Mouse (Mus musculus) lung, embryonic 15.5 days (tissue): ENCODE measurements around the gene Mgat3. TPM values are rescaled to one million over a fixed set of nuclear protein-coding genes. Genes with fewer than 3 reads are reported as not detected.

Experiments used
- ATAC-seq: fragments of 200-750 bp; cut with Nextera tagmentation; 2 replicates; pipeline ENCODE4 v1.8.0; 2017; ENCODE audit warnings: moderate number of reproducible peaks, borderline replicate concordance; ENCODE audit not compliant: low FRiP score, low TSS enrichment; ENCODE audit errors: extremely low read depth
- H3K27ac ChIP-seq: fragments of 300-500 bp; sonication (generic); 2 replicates; pipeline ENCODE4 v1.5.1; 2015; ENCODE audit warnings: moderate library complexity, mild to moderate bottlenecking, inconsistent platforms
- H3K27me3 ChIP-seq: fragments of 300-500 bp; sonication (generic); 2 replicates; pipeline ENCODE4 v1.6.1; 2015; ENCODE audit warnings: inconsistent platforms
- H3K36me3 ChIP-seq: fragments of 300-500 bp; sonication (generic); 2 replicates; pipeline ENCODE4 v1.6.1; 2015; ENCODE audit warnings: inconsistent platforms
- H3K4me1 ChIP-seq: fragments of 300-500 bp; sonication (generic); 2 replicates; pipeline ENCODE4 v1.6.1; 2015; ENCODE audit warnings: inconsistent platforms
- H3K4me2 ChIP-seq: fragments of 300-500 bp; sonication (generic); 2 replicates; pipeline ENCODE4 v1.6.1; 2015; ENCODE audit warnings: inconsistent platforms, mild to moderate bottlenecking, moderate library complexity
- H3K4me3 ChIP-seq: fragments of 300-500 bp; sonication (generic); 2 replicates; pipeline ENCODE4 v1.5.1; 2015; ENCODE audit warnings: mild to moderate bottlenecking, inconsistent platforms
- H3K9ac ChIP-seq: fragments of 300-500 bp; sonication (generic); 2 replicates; pipeline ENCODE4 v1.6.1; 2015; ENCODE audit warnings: inconsistent platforms
- H3K9me3 ChIP-seq: fragments of 300-500 bp; sonication (generic); 2 replicates; pipeline ENCODE4 v1.6.1; 2016; ENCODE audit warnings: inconsistent platforms
- WGBS: fragments of 180-500 bp; shearing (Covaris S2); methylation state at CpG from one replicate; pipeline ENCODE4 v1.1.7; 2015; 5-methylcytosine and 5-hydroxymethylcytosine counted together
- polyA plus RNA-seq: library from polyadenylated mRNA; unstranded; fragments of >200 nt; fragmentation: Nextera tagmentation; extraction: Ambion mirVana; gene quantifications from 2 replicates; pipeline ENCODE4 v1.2.1, GENCODE M21; 2015

The Mgat3 gene
- polyA plus RNA-seq, 1 experiment from 2014 or later = 5.2 TPM

GRCm38 (mm10) chr15:80136645-80137044 is 36.9 kb upstream of the Mgat3 start:
- no peak overlapping the region for H3K27ac ChIP-seq
- ATAC-seq = no peak
- no peak overlapping the region for H3K9ac ChIP-seq
- H3K4me1 ChIP-seq = peaks cover 37% of the 10 kb centered on the region
- WGBS = 89% methylated on average over 3 of the region's 3 CpGs
- no peaks in the 10 kb centered on the region for H3K27me3 ChIP-seq
- H3K4me3 ChIP-seq = no peak overlapping the region
- H3K4me2 ChIP-seq = no peak overlapping the region
- no peaks in the 10 kb centered on the region for H3K9me3 ChIP-seq
- peaks cover 9% of the 10 kb centered on the region; the same call in 1 of the 2 replicates for H3K36me3 ChIP-seq

GRCm38 (mm10) chr15:80137945-80138791 is 35.4 kb upstream of the Mgat3 start:
- H3K4me1 ChIP-seq = peaks cover 32% of the 10 kb centered on the region

GRCm38 (mm10) chr15:80140302-80140701 is 33.2 kb upstream of the Mgat3 start:
- peaks cover 19% of the 10 kb centered on the region for H3K4me1 ChIP-seq
- H3K4me3 ChIP-seq = no peak overlapping the region
- no peak overlapping the region for H3K9ac ChIP-seq
- no peak overlapping the region for H3K27ac ChIP-seq
- WGBS = 60% methylated on average over 2 of the region's 2 CpGs
- peaks cover 28% of the 10 kb centered on the region for H3K36me3 ChIP-seq
- no peak for ATAC-seq
- no peak overlapping the region for H3K4me2 ChIP-seq
- H3K27me3 ChIP-seq = no peaks in the 10 kb centered on the region
- no peaks in the 10 kb centered on the region for H3K9me3 ChIP-seq

More at GRCm38 (mm10) chr15:80137945-80138791, 35.4 kb upstream of the Mgat3 start:
- Histone ChIP-seq H3K9me3 (no peaks in the 10 kb centered on the region), H3K36me3 (peaks cover 20% of the 10 kb centered on the region), H3K27me3 (no peaks in the 10 kb centered on the region), H3K9ac (no peak overlapping the region), H3K4me3 (no peak overlapping the region), H3K27ac (peak overlapping the region; percentile 19), H3K4me2 (no peak overlapping the region)
- 54% methylated on average over 17 of the region's 17 CpGs for WGBS
- no peak for ATAC-seq

GRCm38 (mm10) chr15:80140878-80141277 is 32.6 kb upstream of the Mgat3 start:
- H3K36me3 ChIP-seq = peaks cover 28% of the 10 kb centered on the region
- WGBS = 88% methylated on average over 3 of the region's 3 CpGs
- no peak overlapping the region for H3K4me3 ChIP-seq
- no peak overlapping the region for H3K9ac ChIP-seq
- peaks cover 19% of the 10 kb centered on the region for H3K4me1 ChIP-seq
- no peaks in the 10 kb centered on the region for H3K27me3 ChIP-seq
- no peak for ATAC-seq
- no peak overlapping the region for H3K27ac ChIP-seq
- no peaks in the 10 kb centered on the region for H3K9me3 ChIP-seq
- H3K4me2 ChIP-seq = no peak overlapping the region

GRCm38 (mm10) chr15:80142130-80142529 is 31.4 kb upstream of the Mgat3 start:
- Histone ChIP-seq H3K9ac (no peak overlapping the region), H3K4me2 (no peak overlapping the region), H3K9me3 (no peaks in the 10 kb centered on the region), H3K4me1 (peaks cover 19% of the 10 kb centered on the region), H3K36me3 (peaks cover 25% of the 10 kb centered on the region), H3K27me3 (no peaks in the 10 kb centered on the region), H3K27ac (no peak overlapping the region), H3K4me3 (no peak overlapping the region)
- WGBS = 98% methylated on average over 3 of the region's 3 CpGs
- no peak for ATAC-seq

GRCm38 (mm10) chr15:80143760-80144159 is 29.8 kb upstream of the Mgat3 start:
- no peak for ATAC-seq
- H3K9me3 ChIP-seq = no peaks in the 10 kb centered on the region
- H3K27me3 ChIP-seq = no peaks in the 10 kb centered on the region
- H3K4me3 ChIP-seq = no peak overlapping the region
- peaks cover 4% of the 10 kb centered on the region; the same call in 1 of the 2 replicates for H3K4me1 ChIP-seq
- no peak overlapping the region for H3K27ac ChIP-seq
- H3K4me2 ChIP-seq = no peak overlapping the region
- H3K36me3 ChIP-seq = peaks cover 25% of the 10 kb centered on the region
- H3K9ac ChIP-seq = no peak overlapping the region
- WGBS = 89% methylated on average over 6 of the region's 6 CpGs

- no peaks in the 10 kb centered on the region for H3K9me3 ChIP-seq
Measured at GRCm38 (mm10) chr15:80145397-80145796, 28.1 kb upstream of the Mgat3 start.

GRCm38 (mm10) chr15:80146153-80146552 is 27.4 kb upstream of the Mgat3 start:
- peaks cover 38% of the 10 kb centered on the region for H3K36me3 ChIP-seq
- 69% methylated on average over 6 of the region's 6 CpGs for WGBS
- no peak overlapping the region for H3K4me2 ChIP-seq
- H3K4me3 ChIP-seq = no peak overlapping the region
- H3K4me1 ChIP-seq = no peaks in the 10 kb centered on the region
- no peaks in the 10 kb centered on the region for H3K27me3 ChIP-seq
- ATAC-seq = no peak
- H3K9me3 ChIP-seq = no peaks in the 10 kb centered on the region
- no peak overlapping the region for H3K27ac ChIP-seq
- H3K9ac ChIP-seq = no peak overlapping the region

More at GRCm38 (mm10) chr15:80145397-80145796, 28.1 kb upstream of the Mgat3 start:
- H3K27me3 ChIP-seq = no peaks in the 10 kb centered on the region
- no peak overlapping the region for H3K27ac ChIP-seq
- no peak overlapping the region for H3K4me3 ChIP-seq
- peaks cover 36% of the 10 kb centered on the region for H3K36me3 ChIP-seq
- no peak for ATAC-seq
- H3K9ac ChIP-seq = no peak overlapping the region
- WGBS = 82% methylated on average over 5 of the region's 5 CpGs
- H3K4me2 ChIP-seq = no peak overlapping the region
- H3K4me1 ChIP-seq = no peaks in the 10 kb centered on the region

- no peaks in the 10 kb centered on the region for H3K9me3 ChIP-seq
- H3K9ac ChIP-seq = no peak overlapping the region
- ATAC-seq = no peak
- H3K4me1 ChIP-seq = no peaks in the 10 kb centered on the region
- WGBS = 87% methylated on average over 14 of the region's 14 CpGs
- peaks cover 34% of the 10 kb centered on the region for H3K36me3 ChIP-seq
- no peak overlapping the region for H3K27ac ChIP-seq
- no peak overlapping the region for H3K4me2 ChIP-seq
- H3K27me3 ChIP-seq = no peaks in the 10 kb centered on the region
- no peak overlapping the region for H3K4me3 ChIP-seq
Measured at GRCm38 (mm10) chr15:80147090-80147489, 26.4 kb upstream of the Mgat3 start.

- Histone ChIP-seq H3K9ac (no peak overlapping the region), H3K27ac (no peak overlapping the region), H3K36me3 (peaks cover 30% of the 10 kb centered on the region), H3K4me1 (no peaks in the 10 kb centered on the region), H3K27me3 (no peaks in the 10 kb centered on the region), H3K4me2 (no peak overlapping the region), H3K4me3 (no peak overlapping the region), H3K9me3 (no peaks in the 10 kb centered on the region)
- no peak for ATAC-seq
- WGBS = 60% methylated on average over 5 of the region's 5 CpGs
Measured at GRCm38 (mm10) chr15:80147511-80147910, 26.0 kb upstream of the Mgat3 start.

GRCm38 (mm10) chr15:80148565-80148964 is 25.0 kb upstream of the Mgat3 start:
- Histone ChIP-seq H3K27me3 (no peaks in the 10 kb centered on the region), H3K27ac (no peak overlapping the region), H3K9ac (no peak overlapping the region), H3K9me3 (no peaks in the 10 kb centered on the region), H3K36me3 (peaks cover 27% of the 10 kb centered on the region), H3K4me3 (no peak overlapping the region), H3K4me2 (no peak overlapping the region), H3K4me1 (no peaks in the 10 kb centered on the region)
- WGBS = 84% methylated on average over 8 of the region's 8 CpGs
- no peak for ATAC-seq

- no peaks in the 10 kb centered on the region for H3K27me3 ChIP-seq
- ATAC-seq = no peak
- no peak overlapping the region for H3K27ac ChIP-seq
- no peaks in the 10 kb centered on the region for H3K9me3 ChIP-seq
- H3K4me2 ChIP-seq = no peak overlapping the region
- peaks cover 32% of the 10 kb centered on the region for H3K36me3 ChIP-seq
- H3K9ac ChIP-seq = no peak overlapping the region
- WGBS = 77% methylated on average over 7 of the region's 7 CpGs
- no peaks in the 10 kb centered on the region for H3K4me1 ChIP-seq
- H3K4me3 ChIP-seq = no peak overlapping the region
Measured at GRCm38 (mm10) chr15:80149517-80149916, 24.0 kb upstream of the Mgat3 start.
